ENCODE assay signal across 8 mouse cellular contexts in the genomic region with DNA sequence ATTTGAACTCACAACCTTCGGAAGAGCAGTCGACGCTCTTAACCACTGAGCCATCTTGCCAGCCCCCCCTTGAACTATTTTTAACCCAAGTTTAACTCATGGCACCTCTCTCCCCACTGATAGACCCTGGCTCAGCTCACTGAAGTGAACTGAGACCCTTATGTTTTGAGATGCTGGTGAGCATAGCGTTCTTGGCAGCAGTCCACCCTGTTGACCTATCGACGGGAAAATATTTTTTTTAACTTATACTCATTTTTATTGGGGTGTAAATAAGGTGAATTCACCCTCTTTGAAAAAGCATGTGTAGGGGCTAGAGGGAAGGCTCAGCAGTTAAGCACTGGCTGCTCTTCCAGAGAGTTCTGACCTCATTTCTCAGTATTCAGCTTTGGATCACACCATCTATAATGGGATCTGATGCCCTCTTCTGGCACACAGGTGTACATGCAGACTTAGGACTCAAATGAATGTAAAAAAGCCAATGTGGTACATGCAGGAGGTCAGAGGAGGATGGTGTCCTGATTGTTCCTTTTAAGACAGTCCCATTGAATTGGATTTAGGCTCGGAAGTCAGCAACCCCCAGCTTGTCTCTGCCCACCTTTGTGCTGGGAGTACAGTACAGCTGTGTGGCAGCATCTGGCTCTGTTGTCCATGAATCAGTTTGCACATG. TPM values are rescaled to one million over a fixed set of nuclear protein-coding genes. Genes with fewer than 3 reads are reported as not detected.
DNase-seq lines count a peak whose midpoint lies in the region; ATAC-seq and TF ChIP-seq lines count a peak whose summit lies in the region.
"Had no signal": no experiment of that assay in that cellular context is flagged by ENCODE, and none has a peak within 500 bp of the region (broad histone marks: within the 10 kb centered on the region; RNA-seq: fewer than 3 reads in every experiment).

No protein-coding gene starts in this region.

- ATAC-seq in heart, embryonic 16.5 days (replicated peaks; ENCODE audit: extremely low read depth, insufficient read depth, low FRiP score): no peak

- H3K9me3 ChIP-seq in ES-Bruce4 (replicated peaks; ENCODE audit: control insufficient read depth, insufficient read depth, low read length, poor library complexity, severe bottlenecking): no peaks in the 10 kb centered on the region
- no peaks in the 10 kb centered on the region for H3K9me3 ChIP-seq in heart, embryonic 16.5 days (replicated peaks; ENCODE audit: control insufficient read depth, low read length)

- H3K4me1 ChIP-seq in ES-Bruce4 (ENCODE audit: control insufficient read depth, insufficient read depth, low read length): no peaks in the 10 kb centered on the region
- peaks cover 9% of the 10 kb centered on the region; the same call in 1 of the 2 replicates for H3K4me1 ChIP-seq in heart, embryonic 16.5 days (ENCODE audit: control insufficient read depth, insufficient read depth, low read length)

- H3K4me2 ChIP-seq in heart, embryonic 16.5 days (ENCODE audit: low read depth, low read length): no peak overlapping the region

- peak; percentile 29 to 62 for DNase-seq in left cerebral cortex, postnatal 14 days (ENCODE audit: low spot score in 2 of 2)
- no peak for DNase-seq in left cerebral cortex, adult 11 months (ENCODE audit: low spot score)
- peak; percentile 57 for DNase-seq in adipocyte (ENCODE audit: low spot score)
- peak; percentile 63 for DNase-seq in lung, postnatal 25 days (ENCODE audit: low spot score)
- no peak for DNase-seq in urinary bladder, adult 2 months (ENCODE audit: low spot score)

- intact Hi-C loops in left cerebral cortex, postnatal 14 days (cut with DNase I): loop anchor here (10.0 kb wide), 1 partner anchor 81 kb away; no protein-coding TSS in a partner anchor

- H3K27ac ChIP-seq in ES-Bruce4 (ENCODE audit: insufficient read depth, low read length): peak overlapping the region; percentile 29; the same call in 1 of the 2 replicates
- H3K27ac ChIP-seq in heart, embryonic 16.5 days (ENCODE audit: low read length): 0 out of 2 replicates have a peak overlapping the region, but pooled peaks have one; percentile 21
- H3K27ac ChIP-seq: macrophage had no signal

- H3K27me3 ChIP-seq in ES-Bruce4 (ENCODE audit: control insufficient read depth, insufficient read depth, low read length, poor library complexity, severe bottlenecking): no peaks in the 10 kb centered on the region
- H3K27me3 ChIP-seq in heart, embryonic 16.5 days (ENCODE audit: control insufficient read depth, insufficient read depth, low read length): no peaks in the 10 kb centered on the region

- H3K9ac ChIP-seq in ES-Bruce4 (ENCODE audit: low read depth, poor library complexity, severe bottlenecking): no peak overlapping the region
- H3K9ac ChIP-seq in heart, embryonic 16.5 days (ENCODE audit: low read length): no peak overlapping the region

- no peak for TF ChIP-seq EP300 in ES-Bruce4 (IDR thresholded peaks at IDR 0.05; ENCODE audit: insufficient read depth, low read depth, low read length)

- TF ChIP-seq POLR2A in ES-Bruce4 (IDR thresholded peaks at IDR 0.05; ENCODE audit: insufficient read depth, low read length): no peak

- TF ChIP-seq CTCF in ES-Bruce4 (IDR thresholded peaks at IDR 0.05; ENCODE audit: low read depth, low read length): peak; percentile 24

- 67% methylated on average over 7 of the region's 7 CpGs for WGBS in heart, embryonic 16.5 days

- no peak overlapping the region for H3K4me3 ChIP-seq in ES-Bruce4 (ENCODE audit: low read depth, low read length)
- H3K4me3 ChIP-seq in heart, embryonic 16.5 days (ENCODE audit: low read length): no peak overlapping the region

- peaks cover 45% of the 10 kb centered on the region for H3K36me3 ChIP-seq in ES-Bruce4 (ENCODE audit: control insufficient read depth, insufficient read depth, low read length, poor library complexity, severe bottlenecking)
- peaks cover 33% of the 10 kb centered on the region for H3K36me3 ChIP-seq in heart, embryonic 16.5 days (ENCODE audit: control insufficient read depth, insufficient read depth)

RNA-seq across cellular contexts. Expression of a gene that starts 3.2 kb away (rescaled TPM):
- 100 to 1,000 TPM; 480 to 489 TPM for total RNA-seq in left cerebral cortex, postnatal 14 days (2021)
- 969 and 977 TPM in 2 replicates for polyA plus RNA-seq in ES-Bruce4 (2011; ENCODE audit: insufficient read depth, insufficient read length, low read depth, missing spikeins)
- 191 and 205 TPM in 2 replicates for polyA plus RNA-seq in heart, embryonic 16.5 days (2015; fragmentation: Nextera tagmentation; extraction: Ambion mirVana)
- 448 and 645 TPM in 2 replicates for polyA plus RNA-seq in urinary bladder, adult 2 months (2012; rRNA removed)

RNA-seq across cellular contexts. Expression of a gene that starts 6.4 kb away (rescaled TPM):
- total RNA-seq in left cerebral cortex, postnatal 14 days (2021): 1 to 10 TPM; 2.7 to 4.4 TPM
- 2.6 and 6.8 TPM in 2 replicates for polyA plus RNA-seq in ES-Bruce4 (2011; ENCODE audit: insufficient read depth, insufficient read length, low read depth, missing spikeins)
- 5.8 and 6.7 TPM in 2 replicates for polyA plus RNA-seq in heart, embryonic 16.5 days (2015; fragmentation: Nextera tagmentation; extraction: Ambion mirVana)
- polyA plus RNA-seq in urinary bladder, adult 2 months (2012; rRNA removed): 13.6 and 14.6 TPM in 2 replicates

RNA-seq across cellular contexts. Expression of a gene that starts 13.2 kb away (rescaled TPM):
- not detected for total RNA-seq in left cerebral cortex, postnatal 14 days (2021)
- not detected in 2 replicates for polyA plus RNA-seq in ES-Bruce4 (2011; ENCODE audit: insufficient read depth, insufficient read length, low read depth, missing spikeins)
- polyA plus RNA-seq in heart, embryonic 16.5 days (2015; fragmentation: Nextera tagmentation; extraction: Ambion mirVana): not detected in 2 replicates
- polyA plus RNA-seq in urinary bladder, adult 2 months (2012; rRNA removed): not detected in 2 replicates
- polyA plus RNA-seq: macrophage had no signal

RNA-seq across cellular contexts. Expression of a gene that starts 13.2 kb away (rescaled TPM):
- under 1 TPM; 0.18 to 0.55 TPM for total RNA-seq in left cerebral cortex, postnatal 14 days (2021)
- polyA plus RNA-seq in ES-Bruce4 (2011; ENCODE audit: insufficient read depth, insufficient read length, low read depth, missing spikeins): 1.4 and 1.9 TPM in 2 replicates
- 0.11 and 0.20 TPM in 2 replicates for polyA plus RNA-seq in heart, embryonic 16.5 days (2015; fragmentation: Nextera tagmentation; extraction: Ambion mirVana)
- 0.61 and 0.62 TPM in 2 replicates for polyA plus RNA-seq in urinary bladder, adult 2 months (2012; rRNA removed)
- polyA plus RNA-seq: macrophage had no signal

RNA-seq across cellular contexts. Expression of a gene that starts 16.5 kb away (rescaled TPM):
- 100 to 1,000 TPM; 115 to 145 TPM for total RNA-seq in left cerebral cortex, postnatal 14 days (2021)
- 474 and 498 TPM in 2 replicates for polyA plus RNA-seq in ES-Bruce4 (2011; ENCODE audit: insufficient read depth, insufficient read length, low read depth, missing spikeins)
- 338 and 342 TPM in 2 replicates for polyA plus RNA-seq in heart, embryonic 16.5 days (2015; fragmentation: Nextera tagmentation; extraction: Ambion mirVana)
- polyA plus RNA-seq in urinary bladder, adult 2 months (2012; rRNA removed): 115 and 129 TPM in 2 replicates

Comparison
In these comparisons a context has a peak if more than half of its experiments do, and no peak if none do; other contexts are left out.
1. DNase-seq: peak in left cerebral cortex, postnatal 14 days (2 of 2), adipocyte (single experiment) and lung, postnatal 25 days (single experiment); none in left cerebral cortex, adult 11 months (single experiment) and urinary bladder, adult 2 months (single experiment).